Mouse (Mus musculus) granulocyte monocyte progenitor cell, adult 5-6 weeks (primary cell): ENCODE results near the gene Mpg. TPM values are rescaled to one million over a fixed set of nuclear protein-coding genes. Genes with fewer than 3 reads are reported as not detected.

Experiments used
- total RNA-seq, 2 experiments: library from RNA; stranded (forward) in 1 of 2; stranded (reverse) in 1 of 2; fragments of 200-712, 200-1000 nt in 1 of 2; fragments of >200 nt in 1 of 2; fragmentation: Nextera tagmentation in 1 of 2; gene quantifications; 2 replicates each; pipeline ENCODE4 v1.2.3; 2014 to 2017

The Mpg gene
- total RNA-seq, 2 experiments from 2014 or later, result 5.7 to 12.9 TPM

Other genes starting within 250 kb of the Mpg start
- gene Nsg2, start 226.0 kb upstream of the Mpg start, total RNA-seq (2014; fragmentation: Nextera tagmentation), result not detected in 2 replicates
- gene Nsg2, start 226.0 kb upstream of the Mpg start, total RNA-seq (2017), result not detected in 2 replicates
- gene Il9r, start 26.2 kb upstream of the Mpg start, total RNA-seq (2014; fragmentation: Nextera tagmentation), result not detected in 2 replicates
- gene Il9r, start 26.2 kb upstream of the Mpg start, total RNA-seq (2017), result not detected in 2 replicates
- gene Snrnp25, start 21.1 kb upstream of the Mpg start, total RNA-seq (2014; fragmentation: Nextera tagmentation), result 50.3 and 58.3 TPM in 2 replicates
- gene Snrnp25, start 21.1 kb upstream of the Mpg start, total RNA-seq (2017), result 75.1 and 78.0 TPM in 2 replicates
- gene Rhbdf1, start 4.2 kb upstream of the Mpg start, total RNA-seq (2014; fragmentation: Nextera tagmentation), result 0.26 TPM in 1 of 2 replicates, not detected in the other
- 1.0 TPM in 1 of 2 replicates, not detected in the other for gene Rhbdf1, start 4.2 kb upstream of the Mpg start, total RNA-seq (2017)
- gene Nprl3, start 41.2 kb downstream of the Mpg start, total RNA-seq (2014; fragmentation: Nextera tagmentation), result 25.3 and 28.6 TPM in 2 replicates
- gene Nprl3, start 41.2 kb downstream of the Mpg start, total RNA-seq (2017), result 17.7 and 18.6 TPM in 2 replicates
- not detected in 2 replicates for gene Hba-x, start 49.9 kb downstream of the Mpg start, total RNA-seq (2014; fragmentation: Nextera tagmentation)
- not detected in 2 replicates for gene Hba-x, start 49.9 kb downstream of the Mpg start, total RNA-seq (2017)
- 2.8 TPM in 1 of 2 replicates, not detected in the other for gene Hba-a1, start 57.0 kb downstream of the Mpg start, total RNA-seq (2014; fragmentation: Nextera tagmentation)
- 0.46 and 0.52 TPM in 2 replicates for gene Hba-a1, start 57.0 kb downstream of the Mpg start, total RNA-seq (2017)
- not detected in 2 replicates for gene Hbq1b, start 60.5 kb downstream of the Mpg start, total RNA-seq (2014; fragmentation: Nextera tagmentation)
- not detected in 2 replicates for gene Hbq1b, start 60.5 kb downstream of the Mpg start, total RNA-seq (2017)
- gene Hba-a2, start 70.0 kb downstream of the Mpg start, total RNA-seq (2014; fragmentation: Nextera tagmentation), result 0.73 TPM in 1 of 2 replicates, not detected in the other
- gene Hba-a2, start 70.0 kb downstream of the Mpg start, total RNA-seq (2017), result 6.1 and 16.0 TPM in 2 replicates
- not detected in 2 replicates for gene Hbq1a, start 73.6 kb downstream of the Mpg start, total RNA-seq (2014; fragmentation: Nextera tagmentation)
- gene Hbq1a, start 73.6 kb downstream of the Mpg start, total RNA-seq (2017), result not detected in 2 replicates
- 10.1 and 13.5 TPM in 2 replicates for gene Sh3pxd2b, start 121.3 kb downstream of the Mpg start, total RNA-seq (2014; fragmentation: Nextera tagmentation)
- gene Sh3pxd2b, start 121.3 kb downstream of the Mpg start, total RNA-seq (2017), result 1.8 and 3.4 TPM in 2 replicates
- 9.5 and 14.1 TPM in 2 replicates for gene Ubtd2, start 228.9 kb downstream of the Mpg start, total RNA-seq (2014; fragmentation: Nextera tagmentation)
- gene Ubtd2, start 228.9 kb downstream of the Mpg start, total RNA-seq (2017), result 3.6 and 7.3 TPM in 2 replicates